Mouse (Mus musculus): ENCODE results near the gene Exoc3.

DNA sequence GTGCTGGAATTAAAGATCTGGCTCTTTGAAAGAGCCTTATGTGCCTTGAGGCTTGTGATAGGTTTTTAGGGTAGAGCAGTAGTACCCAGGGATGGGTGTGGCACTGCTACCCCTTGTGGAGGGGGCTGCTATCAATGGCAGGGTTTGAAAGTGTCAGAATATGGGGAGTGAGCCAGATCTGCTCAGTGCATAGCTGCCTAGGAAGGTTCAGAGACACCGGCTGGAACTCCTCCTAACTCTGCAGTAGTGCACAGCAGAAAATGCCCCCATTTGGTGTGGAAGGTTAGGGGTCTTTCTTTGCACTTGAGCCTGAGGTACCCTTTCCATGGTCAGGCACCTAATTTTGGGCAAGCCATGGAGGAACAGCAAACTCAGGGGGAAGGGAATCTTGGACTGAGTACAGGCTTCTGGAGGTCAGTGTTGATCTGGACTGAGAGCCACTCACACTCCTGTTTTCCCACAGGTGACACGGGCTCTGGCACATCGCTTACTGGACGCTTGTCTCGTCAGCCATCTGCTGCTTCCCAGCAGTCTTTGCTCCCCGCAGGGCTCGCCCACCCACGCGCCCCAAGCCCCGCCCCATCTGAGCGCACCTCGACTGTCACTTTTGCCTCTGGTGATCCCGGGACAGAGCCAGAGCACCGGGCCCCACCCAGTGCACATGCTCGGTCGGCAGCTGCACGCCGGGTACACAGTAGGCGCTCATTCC lies 42.0 kb downstream of the Exoc3 start:
- TF ChIP-seq CTCF (IDR thresholded peaks at IDR 0.05; ENCODE audit: control insufficient read depth, insufficient read depth, insufficient replicate concordance, low read depth, low read length) (no peak), POLR2A (IDR thresholded peaks at IDR 0.05; ENCODE audit: control insufficient read depth, low read depth, low read length) (no peak)
